Mouse (Mus musculus) neural tube, embryonic 11.5 days (tissue): ENCODE data around the gene Marc1. TPM values are rescaled to one million over a fixed set of nuclear protein-coding genes. Genes with fewer than 3 reads are reported as not detected.
A peak's percentile ranks its signal among the peaks of the same experiment; 100 is the strongest.

Experiments used
- ATAC-seq: fragments of 200-750 bp; cut with Nextera tagmentation; 2 replicates; pipeline ENCODE4 v1.8.0; 2017; ENCODE audit warnings: moderate number of reproducible peaks, mild to moderate bottlenecking, moderate TSS enrichment, moderate library complexity; ENCODE audit not compliant: insufficient read depth, low FRiP score, low TSS enrichment
- DNase-seq: peaks from one replicate; pipeline ENCODE4 v3.0.0-alpha.2; 2015; ENCODE audit warnings: low spot score
- H3K27ac ChIP-seq: fragments of 300-500 bp; sonication (generic); 2 replicates; pipeline ENCODE4 v1.5.1; 2014; ENCODE audit warnings: low read depth, mild to moderate bottlenecking, low read length
- H3K27me3 ChIP-seq: fragments of 300-500 bp; sonication (generic); 2 replicates; pipeline ENCODE4 v1.6.1; 2014; ENCODE audit warnings: mild to moderate bottlenecking, low read length, mixed read lengths; ENCODE audit not compliant: control insufficient read depth, insufficient read depth
- H3K36me3 ChIP-seq: fragments of 300-500 bp; sonication (generic); 2 replicates; pipeline ENCODE4 v1.6.1; 2014; ENCODE audit warnings: mild to moderate bottlenecking, low read length, moderate library complexity, mixed read lengths; ENCODE audit not compliant: control insufficient read depth, insufficient read depth
- H3K4me1 ChIP-seq: fragments of 300-500 bp; sonication (generic); 2 replicates; pipeline ENCODE4 v1.6.1; 2014; ENCODE audit warnings: low read length, mixed read lengths; ENCODE audit not compliant: control insufficient read depth, insufficient read depth
- H3K4me2 ChIP-seq: fragments of 300-500 bp; sonication (generic); 2 replicates; pipeline ENCODE4 v1.6.1; 2014; ENCODE audit warnings: low read depth, mild to moderate bottlenecking, moderate library complexity
- H3K4me3 ChIP-seq: fragments of 300-500 bp; sonication (generic); 2 replicates; pipeline ENCODE4 v1.5.1; 2014; ENCODE audit warnings: low read depth, low read length
- H3K9ac ChIP-seq: fragments of 300-500 bp; sonication (generic); 2 replicates; pipeline ENCODE4 v1.6.1; 2014; ENCODE audit warnings: mild to moderate bottlenecking, low read length
- H3K9me3 ChIP-seq: fragments of 300-500 bp; sonication (generic); 2 replicates; pipeline ENCODE4 v1.6.1; 2016; ENCODE audit warnings: low read length; ENCODE audit not compliant: control insufficient read depth
- WGBS: fragments of 180-500 bp; shearing (Covaris S2); extraction: QIAGEN DNeasy Blood & Tissue Kit; methylation state at CpG from one replicate; pipeline ENCODE4 v1.1.7; 2014; 5-methylcytosine and 5-hydroxymethylcytosine counted together
- polyA plus RNA-seq: library from polyadenylated mRNA; unstranded; fragments of >200 nt; fragmentation: Nextera tagmentation; extraction: Ambion mirVana; gene quantifications from 2 replicates; pipeline ENCODE4 v1.2.1, GENCODE M21; 2014

The Marc1 gene
- polyA plus RNA-seq, 1 experiment from 2014 or later, result 0.73 TPM

DNA sequence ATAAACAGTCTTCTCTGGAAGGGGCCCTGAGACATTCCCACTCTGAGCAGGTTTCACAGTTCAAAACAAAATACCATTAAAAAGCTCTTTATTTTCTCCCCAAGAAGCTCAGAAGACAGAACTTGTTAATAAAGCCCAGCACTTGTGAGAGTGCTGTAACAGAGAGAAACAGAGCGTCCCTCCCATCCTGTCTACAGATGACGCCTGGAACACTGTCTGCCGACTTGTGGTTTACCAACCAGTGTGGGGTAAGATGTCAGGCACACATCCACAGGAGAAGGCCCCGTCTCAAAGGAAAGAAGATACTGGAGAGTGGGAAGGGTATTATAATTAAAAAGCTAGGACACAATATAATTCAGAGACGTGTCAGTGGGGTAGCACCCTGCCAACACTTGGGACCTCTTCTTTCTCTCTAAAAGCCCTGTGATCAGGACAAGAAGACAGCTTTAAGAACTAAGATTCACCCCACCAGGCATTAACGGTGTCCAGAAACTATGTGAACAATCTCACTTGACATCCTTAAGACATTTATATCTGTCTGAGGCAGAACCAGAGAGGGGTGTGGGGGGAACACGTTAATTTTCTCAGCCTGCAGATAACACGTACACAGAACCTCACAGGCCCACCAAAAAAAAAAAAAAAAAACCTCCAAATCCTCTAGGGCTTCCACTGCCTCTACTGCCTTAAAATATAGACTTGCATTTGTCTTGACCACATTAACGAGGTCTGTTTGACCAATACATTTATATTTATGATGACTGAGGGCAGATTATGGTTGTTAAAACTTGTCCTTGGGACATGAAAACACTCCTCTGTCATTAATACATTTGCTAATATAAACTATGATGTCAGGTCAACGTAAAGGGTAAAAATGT lies 29.6 kb downstream of the Marc1 start:
- no peak overlapping the region for H3K4me3 ChIP-seq
- ATAC-seq (no peak), DNase-seq (no peak)
- H3K4me1 ChIP-seq, result no peaks in the 10 kb centered on the region
- 77% methylated on average over 10 of the region's 10 CpGs for WGBS
- H3K36me3 ChIP-seq, result no peaks in the 10 kb centered on the region
- no peak overlapping the region for H3K4me2 ChIP-seq
- no peaks in the 10 kb centered on the region for H3K27me3 ChIP-seq
- H3K9ac ChIP-seq, result no peak overlapping the region
- no peaks in the 10 kb centered on the region for H3K9me3 ChIP-seq
- no peak overlapping the region for H3K27ac ChIP-seq

DNA sequence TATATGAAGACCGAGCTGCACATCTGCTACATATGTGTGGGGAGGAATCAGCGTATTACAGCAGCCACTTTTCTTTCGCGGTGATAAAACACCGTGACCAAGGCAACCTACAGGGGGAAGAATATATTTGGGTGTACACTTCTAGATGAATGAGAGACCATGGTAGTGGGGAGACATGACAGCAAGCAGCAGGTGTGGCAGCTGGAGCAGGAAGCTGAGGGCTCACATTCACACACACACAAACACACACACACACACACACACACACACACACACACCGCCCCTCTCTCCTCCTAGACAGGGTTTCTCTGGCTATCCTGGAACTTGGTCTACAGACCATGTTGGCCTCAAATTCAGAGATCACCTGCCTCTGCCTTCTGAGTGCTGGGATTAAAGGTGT lies 33.0 kb downstream of the Marc1 start:
- DNase-seq (no peak), ATAC-seq (no peak)
- Histone ChIP-seq H3K27me3 (no peaks in the 10 kb centered on the region), H3K4me2 (no peak overlapping the region), H3K9ac (no peak overlapping the region), H3K36me3 (no peaks in the 10 kb centered on the region), H3K27ac (no peak overlapping the region), H3K9me3 (no peaks in the 10 kb centered on the region), H3K4me1 (no peaks in the 10 kb centered on the region), H3K4me3 (no peak overlapping the region)
- WGBS, result 91% methylated on average over 6 of the region's 6 CpGs

- H3K4me3 ChIP-seq, result no peak overlapping the region
- H3K36me3 ChIP-seq, result no peaks in the 10 kb centered on the region
- H3K27me3 ChIP-seq, result no peaks in the 10 kb centered on the region
- no peak overlapping the region for H3K4me2 ChIP-seq
- H3K9me3 ChIP-seq, result no peaks in the 10 kb centered on the region
- H3K27ac ChIP-seq, result no peak overlapping the region
- DNase-seq (no peak), ATAC-seq (no peak)
- no peak overlapping the region for H3K9ac ChIP-seq
- WGBS, result 38% methylated on average over 22 of the region's 22 CpGs
- no peaks in the 10 kb centered on the region for H3K4me1 ChIP-seq
Measured at GRCm38 (mm10) chr1:184777061-184777795, 33.9 kb downstream of the Marc1 start.

DNA sequence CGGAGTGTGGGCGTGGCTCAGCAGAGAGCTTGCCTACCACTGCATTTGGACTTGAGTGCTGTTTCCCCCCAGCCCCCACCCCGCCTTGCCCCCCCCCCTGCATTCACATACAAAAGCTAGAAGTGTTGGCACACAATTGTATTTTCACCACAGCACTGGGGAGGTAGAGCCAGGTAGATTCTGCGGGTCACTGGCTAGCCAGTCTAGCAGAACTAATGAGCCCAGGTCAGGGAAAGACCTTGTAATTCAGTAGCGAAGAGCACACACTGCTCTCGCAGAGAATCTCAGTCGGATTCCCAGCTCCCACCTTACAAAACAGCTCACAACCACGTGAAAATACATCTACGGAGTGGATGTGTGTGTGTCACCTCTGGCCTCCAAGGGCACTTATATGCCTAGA lies 35.8 kb downstream of the Marc1 start:
- H3K9me3 ChIP-seq, result no peaks in the 10 kb centered on the region
- H3K36me3 ChIP-seq, result no peaks in the 10 kb centered on the region
- DNase-seq, result no peak
- no peak overlapping the region for H3K4me2 ChIP-seq
- no peak for ATAC-seq
- H3K27me3 ChIP-seq, result no peaks in the 10 kb centered on the region
- no peaks in the 10 kb centered on the region for H3K4me1 ChIP-seq
- 58% methylated on average over 9 of the region's 9 CpGs for WGBS
- H3K4me3 ChIP-seq, result no peak overlapping the region
- no peak overlapping the region for H3K27ac ChIP-seq
- no peak overlapping the region for H3K9ac ChIP-seq

DNA sequence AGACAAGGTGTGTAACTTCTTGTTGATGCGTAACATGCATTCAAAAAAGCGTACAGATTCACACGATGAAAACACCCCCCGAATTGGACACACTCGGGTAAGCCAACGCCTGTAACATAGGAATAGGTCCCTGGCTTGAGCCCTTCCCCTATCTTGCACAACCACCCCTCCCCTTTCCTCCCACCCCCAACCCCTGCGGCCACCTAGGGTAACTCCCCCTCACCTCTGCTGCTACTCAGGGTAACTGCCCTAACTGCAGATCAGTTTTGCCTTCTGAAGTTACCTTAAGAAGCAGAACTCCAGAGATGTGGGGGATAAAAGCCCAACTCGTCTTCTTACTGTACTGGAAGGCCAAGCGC lies 39.2 kb downstream of the Marc1 start:
- Histone ChIP-seq H3K9ac (no peak overlapping the region), H3K4me3 (no peak overlapping the region), H3K9me3 (no peaks in the 10 kb centered on the region), H3K27me3 (no peaks in the 10 kb centered on the region), H3K4me2 (no peak overlapping the region), H3K4me1 (no peaks in the 10 kb centered on the region), H3K36me3 (no peaks in the 10 kb centered on the region), H3K27ac (no peak overlapping the region)
- WGBS, result 13% methylated on average over 9 of the region's 9 CpGs
- ATAC-seq (no peak), DNase-seq (no peak)

GRCm38 (mm10) chr1:184771202-184771890 lies 39.8 kb downstream of the Marc1 start:
- Histone ChIP-seq H3K4me3 (no peak overlapping the region), H3K4me2 (no peak overlapping the region), H3K4me1 (no peaks in the 10 kb centered on the region), H3K27me3 (no peaks in the 10 kb centered on the region), H3K36me3 (no peaks in the 10 kb centered on the region), H3K9me3 (no peaks in the 10 kb centered on the region), H3K9ac (no peak overlapping the region), H3K27ac (no peak overlapping the region)
- ATAC-seq (0 out of 2 replicates have a peak, but pooled peaks have one; percentile 53), DNase-seq (peak; percentile 82)
- 23% methylated on average over 18 of the region's 18 CpGs for WGBS

GRCm38 (mm10) chr1:184763866-184764265 lies 47.2 kb downstream of the Marc1 start:
- H3K9ac ChIP-seq, result no peak overlapping the region
- no peak overlapping the region for H3K4me2 ChIP-seq
- H3K4me3 ChIP-seq, result no peak overlapping the region
- H3K9me3 ChIP-seq, result no peaks in the 10 kb centered on the region
- WGBS, result 39% methylated on average over 3 of the region's 3 CpGs
- H3K27me3 ChIP-seq, result no peaks in the 10 kb centered on the region
- H3K27ac ChIP-seq, result no peak overlapping the region
- no peaks in the 10 kb centered on the region for H3K4me1 ChIP-seq
- ATAC-seq, result no peak
- no peak for DNase-seq
- H3K36me3 ChIP-seq, result no peaks in the 10 kb centered on the region

DNA sequence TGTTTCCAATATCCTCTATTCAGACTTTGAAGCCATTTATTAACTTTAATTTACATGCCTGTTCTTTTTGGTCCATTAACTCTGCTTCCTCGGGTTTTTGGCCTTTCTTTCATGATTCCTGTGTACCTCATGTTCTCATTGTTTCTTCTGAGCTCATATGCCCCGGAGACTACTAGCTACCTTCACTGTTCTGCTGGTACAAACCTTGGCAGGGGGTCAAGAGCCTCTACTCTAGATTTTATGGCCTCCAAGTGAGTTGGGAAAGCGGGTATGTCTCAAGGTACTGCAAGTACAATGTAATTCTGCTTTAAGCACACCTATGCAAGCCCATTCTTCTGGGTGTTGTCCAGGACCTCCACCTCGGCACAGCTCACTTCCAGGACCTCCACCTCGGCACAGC lies 48.2 kb downstream of the Marc1 start:
- Histone ChIP-seq H3K27me3 (no peaks in the 10 kb centered on the region), H3K4me2 (no peak overlapping the region), H3K9me3 (no peaks in the 10 kb centered on the region), H3K4me1 (no peaks in the 10 kb centered on the region), H3K4me3 (no peak overlapping the region), H3K27ac (no peak overlapping the region), H3K9ac (no peak overlapping the region), H3K36me3 (no peaks in the 10 kb centered on the region)
- no peak for ATAC-seq
- no peak for DNase-seq
- 64% methylated on average over 5 of the region's 5 CpGs for WGBS
